Mouse (Mus musculus) Muller cell, postnatal 12 days (primary cell): Measurements from ENCODE around the gene Ufc1.
"Not testable (repeated sequence)": the region's sequence is repeated elsewhere in the genome, so short reads cannot be mapped to it uniquely, and the experiment has no call there.

Experiments used
- DNase-seq: peaks from one replicate; pipeline ENCODE4 v3.0.0-alpha.2; 2015; ENCODE audit errors: inconsistent ontology term

Gene Ufc1

GRCm38 (mm10) chr1:171294298-171295062 lies at the start of gene Ufc1:
Gene Ufc1, minus strand, starts transcription at chr1:171295024.
- DNase-seq = peak; percentile 85

- no peak for DNase-seq
Measured at GRCm38 (mm10) chr1:171343922-171344677, 49.3 kb upstream of the Ufc1 start.

GRCm38 (mm10) chr1:171342262-171343207 lies 47.7 kb upstream of the Ufc1 start:
- no peak for DNase-seq

- peak; percentile 65 for DNase-seq
Measured at GRCm38 (mm10) chr1:171330216-171330560, 35.4 kb upstream of the Ufc1 start.

- DNase-seq = no peak
Measured at GRCm38 (mm10) chr1:171329433-171330215, 34.8 kb upstream of the Ufc1 start.

GRCm38 (mm10) chr1:171328839-171329432 lies 34.1 kb upstream of the Ufc1 start, which contains the start of gene Dedd:
Gene Dedd, plus strand, starts transcription at chr1:171329145.
- peak; percentile 96 for DNase-seq

GRCm38 (mm10) chr1:171328244-171328643 lies 33.4 kb upstream of the Ufc1 start:
- peak; percentile 22 for DNase-seq

GRCm38 (mm10) chr1:171326588-171326987 lies 31.8 kb upstream of the Ufc1 start:
- DNase-seq = not testable (repeated sequence)

GRCm38 (mm10) chr1:171325571-171325970 lies 30.7 kb upstream of the Ufc1 start:
- no peak for DNase-seq

- no peak for DNase-seq
Measured at GRCm38 (mm10) chr1:171322012-171322411, 27.2 kb upstream of the Ufc1 start.

- peak; percentile 13 for DNase-seq
Measured at GRCm38 (mm10) chr1:171321415-171321814, 26.6 kb upstream of the Ufc1 start.

GRCm38 (mm10) chr1:171320151-171320550 lies 25.3 kb upstream of the Ufc1 start:
- no peak for DNase-seq

- no peak for DNase-seq
Measured at GRCm38 (mm10) chr1:171319748-171320147, 24.9 kb upstream of the Ufc1 start.

GRCm38 (mm10) chr1:171309321-171309720 lies 14.5 kb upstream of the Ufc1 start:
- DNase-seq = no peak

GRCm38 (mm10) chr1:171306157-171306556 lies 11.3 kb upstream of the Ufc1 start:
- not testable (repeated sequence) for DNase-seq

- no peak for DNase-seq
Measured at GRCm38 (mm10) chr1:171298226-171298625, 3.4 kb upstream of the Ufc1 start.

- no peak for DNase-seq
Measured at GRCm38 (mm10) chr1:171295063-171295402, 209 bp upstream of the Ufc1 start.

GRCm38 (mm10) chr1:171293906-171294297 lies 922 bp downstream of the Ufc1 start:
- DNase-seq = no peak

- no peak for DNase-seq
Measured at GRCm38 (mm10) chr1:171293351-171293750, 1.5 kb downstream of the Ufc1 start.

- no peak for DNase-seq
Measured at GRCm38 (mm10) chr1:171288328-171288727, 6.5 kb downstream of the Ufc1 start.
